Mouse (Mus musculus) CD4-positive naive resting alpha-beta T cell, adult 76 days (primary cell): ENCODE data around the gene Fgfbp1. TPM values are rescaled to one million over a fixed set of nuclear protein-coding genes. Genes with fewer than 3 reads are reported as not detected.

ENCODE experiments used
- total RNA-seq: library from RNA; stranded (reverse); gene quantifications from one replicate; pipeline ENCODE4 v1.2.4, GENCODE M21; 2023

Fgfbp1 gene
- not detected for total RNA-seq

GRCm38 (mm10) chr5:43981620-43982019 is at the start of gene Fgfbp1:
Gene Fgfbp1 (minus strand): TSS chr5:43981779.

Other genes with a start within 250 kb of the Fgfbp1 start
- 0.85 TPM for gene Bst1, start 162.9 kb downstream of the Fgfbp1 start, total RNA-seq
- gene Fbxl5, start 160.1 kb downstream of the Fgfbp1 start, total RNA-seq, result 54.0 TPM
- 9.1 TPM for gene Cd38, start 113.2 kb downstream of the Fgfbp1 start, total RNA-seq
- 7.6 TPM for gene Gm7879, start 68.6 kb downstream of the Fgfbp1 start, total RNA-seq
- not detected for gene Prom1, start 120.3 kb upstream of the Fgfbp1 start, total RNA-seq
- 116 TPM for gene Tapt1, start 244.8 kb upstream of the Fgfbp1 start, total RNA-seq